Mouse (Mus musculus) spleen, adult 2 months (tissue): ENCODE results near the gene Cygb. TPM values are rescaled to one million over a fixed set of nuclear protein-coding genes. Genes with fewer than 3 reads are reported as not detected.
"Not testable (repeated sequence)": the region's sequence is repeated elsewhere in the genome, so short reads cannot be mapped to it uniquely, and the experiment has no call there.

ENCODE experiments used
- DNase-seq, 2 experiments: peaks; one replicate each; pipeline versions ENCODE4 v3.0.0 to v3.0.0-alpha.2; 2012 to 2021; ENCODE audit warnings: low spot score in 2 of 2, low read depth in 1 of 2
- H3K27ac ChIP-seq: fragments of 200-500 bp; 2 replicates; pipeline ENCODE4 v1.5.1; 2012; ENCODE audit warnings: low read length, inconsistent platforms; ENCODE audit not compliant: insufficient read depth
- H3K27me3 ChIP-seq: fragments of 200-500 bp; 2 replicates; pipeline ENCODE4 v1.6.1; 2012; ENCODE audit warnings: mild to moderate bottlenecking, moderate library complexity, low read length, inconsistent platforms; ENCODE audit not compliant: control insufficient read depth, insufficient read depth
- H3K36me3 ChIP-seq: fragments of 200-500 bp; 2 replicates; pipeline ENCODE4 v1.6.1; 2012; ENCODE audit warnings: mild to moderate bottlenecking, low read length, inconsistent platforms; ENCODE audit not compliant: control insufficient read depth, insufficient read depth
- H3K4me1 ChIP-seq: fragments of 200-500 bp; 2 replicates; pipeline ENCODE4 v1.6.1; 2011; ENCODE audit warnings: inconsistent platforms; ENCODE audit not compliant: control insufficient read depth, insufficient read depth, insufficient read length
- H3K4me3 ChIP-seq: fragments of 200-500 bp; 2 replicates; pipeline ENCODE4 v1.5.1; 2011; ENCODE audit warnings: mild to moderate bottlenecking, inconsistent platforms; ENCODE audit not compliant: insufficient read depth, insufficient read length; ENCODE audit errors: extremely low read depth
- CTCF ChIP-seq: fragments of 200-500 bp; IDR thresholded peaks from 2 replicates; pipeline ENCODE4 v1.5.1; 2011; ENCODE audit warnings: mild to moderate bottlenecking, inconsistent platforms; ENCODE audit not compliant: insufficient read depth, insufficient read length, insufficient replicate concordance; ENCODE audit errors: extremely low read depth
- POLR2A ChIP-seq: fragments of 200-500 bp; IDR thresholded peaks from 2 replicates; pipeline ENCODE4 v1.6.1; 2011; ENCODE audit warnings: low read depth, low read length, inconsistent platforms
- WGBS: fragments of 180-500 bp; shearing (Covaris S2); methylation state at CpG from one replicate; pipeline ENCODE4 v1.1.7; 2018; 5-methylcytosine and 5-hydroxymethylcytosine counted together
- polyA plus RNA-seq: library from polyadenylated mRNA; depleted of rRNA; stranded (reverse); fragments of >200 nt; gene quantifications from 2 replicates; pipeline ENCODE4 v1.2.3, GENCODE M21; 2012

The Cygb gene
- polyA plus RNA-seq, 1 experiment: 14.2 TPM

- no peak for TF ChIP-seq POLR2A
- TF ChIP-seq CTCF: no peak
- Histone ChIP-seq H3K36me3 (peaks cover 10% of the 10 kb centered on the region), H3K27me3 (no peaks in the 10 kb centered on the region), H3K27ac (no peak overlapping the region), H3K4me3 (no peak overlapping the region), H3K4me1 (no peaks in the 10 kb centered on the region)
- no peak for DNase-seq
- 78% methylated on average over 4 of the region's 4 CpGs for whole genome bisulfite sequencing
Measured at GRCm38 (mm10) chr11:116681147-116681546, 27.0 kb upstream of the Cygb start.

DNA sequence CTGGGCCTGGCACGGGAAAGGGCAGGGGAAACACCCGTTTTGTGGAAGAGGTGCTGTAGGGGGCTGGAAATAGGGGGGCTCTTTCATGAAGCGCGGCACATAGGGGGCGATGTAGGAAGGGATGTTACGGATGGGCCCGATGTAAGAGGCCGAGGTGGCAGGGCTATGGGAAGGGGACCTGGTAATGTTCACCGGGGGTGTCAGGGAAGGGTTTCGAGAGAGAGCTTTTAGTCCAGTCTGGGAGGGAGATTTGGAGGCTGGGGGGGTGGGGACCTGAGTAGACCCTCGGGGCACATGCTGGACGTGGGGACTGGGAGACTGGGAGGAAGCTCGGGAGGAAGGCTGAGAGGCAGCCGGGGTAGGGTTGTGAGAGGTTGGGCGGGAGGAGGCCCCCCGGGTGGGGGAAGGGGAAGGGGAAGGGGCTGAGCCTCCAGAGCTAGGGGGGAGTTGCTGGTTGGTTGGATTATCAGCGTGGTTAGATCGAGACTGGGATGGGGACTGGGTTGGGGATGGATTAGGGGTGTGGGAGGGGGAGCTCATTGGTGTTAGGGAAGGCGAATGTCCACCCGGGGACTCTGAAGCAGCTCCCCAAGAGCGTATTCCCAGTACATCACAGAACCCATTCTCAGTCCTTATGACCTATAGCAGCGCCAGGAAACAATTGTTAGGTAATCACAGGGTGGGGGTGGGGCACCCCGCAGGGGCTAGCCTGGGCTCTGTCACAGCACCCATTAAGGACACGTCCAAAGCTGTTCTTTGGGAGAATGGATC lies 26.4 kb upstream of the Cygb start:
- no peak for TF ChIP-seq CTCF
- no peak for TF ChIP-seq POLR2A
- no peak overlapping the region for H3K27ac ChIP-seq
- no peaks in the 10 kb centered on the region for H3K4me1 ChIP-seq
- H3K27me3 ChIP-seq: no peaks in the 10 kb centered on the region
- WGBS: 81% methylated on average over 24 of the region's 24 CpGs
- no peak for DNase-seq
- H3K36me3 ChIP-seq: peaks cover 14% of the 10 kb centered on the region
- no peak overlapping the region for H3K4me3 ChIP-seq

DNA sequence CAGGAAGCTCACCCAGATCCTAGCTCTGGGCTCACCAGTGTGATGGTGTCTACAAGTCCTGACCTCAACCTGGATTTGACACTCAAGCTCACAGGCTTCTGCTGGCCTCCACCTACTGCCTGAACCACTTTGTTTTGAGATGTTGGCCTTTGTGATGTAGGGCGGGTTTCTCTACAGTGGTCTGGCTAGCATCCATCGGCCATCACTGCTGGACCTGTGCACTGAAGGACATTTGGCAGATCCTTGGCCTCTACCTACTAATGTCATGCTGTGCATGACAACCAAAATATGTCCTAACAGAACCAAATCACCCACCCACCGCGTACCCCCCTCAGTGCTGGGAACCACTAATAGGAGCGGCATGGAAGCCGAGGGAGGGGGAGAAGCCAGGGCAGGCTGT lies 25.0 kb upstream of the Cygb start:
- no peak for TF ChIP-seq CTCF
- no peaks in the 10 kb centered on the region for H3K27me3 ChIP-seq
- DNase-seq: no peak
- peaks cover 25% of the 10 kb centered on the region for H3K36me3 ChIP-seq
- no peak overlapping the region for H3K4me3 ChIP-seq
- no peaks in the 10 kb centered on the region for H3K4me1 ChIP-seq
- no peak overlapping the region for H3K27ac ChIP-seq
- WGBS: 93% methylated on average over 6 of the region's 6 CpGs

GRCm38 (mm10) chr11:116677711-116678441 lies 23.8 kb upstream of the Cygb start:
- no peak for DNase-seq
- no peaks in the 10 kb centered on the region for H3K4me1 ChIP-seq
- H3K27ac ChIP-seq: no peak overlapping the region
- H3K4me3 ChIP-seq: no peak overlapping the region
- no peak for TF ChIP-seq CTCF
- no peak for TF ChIP-seq POLR2A
- H3K36me3 ChIP-seq: peaks cover 35% of the 10 kb centered on the region
- WGBS: 81% methylated on average over 8 of the region's 8 CpGs
- H3K27me3 ChIP-seq: no peaks in the 10 kb centered on the region

DNA sequence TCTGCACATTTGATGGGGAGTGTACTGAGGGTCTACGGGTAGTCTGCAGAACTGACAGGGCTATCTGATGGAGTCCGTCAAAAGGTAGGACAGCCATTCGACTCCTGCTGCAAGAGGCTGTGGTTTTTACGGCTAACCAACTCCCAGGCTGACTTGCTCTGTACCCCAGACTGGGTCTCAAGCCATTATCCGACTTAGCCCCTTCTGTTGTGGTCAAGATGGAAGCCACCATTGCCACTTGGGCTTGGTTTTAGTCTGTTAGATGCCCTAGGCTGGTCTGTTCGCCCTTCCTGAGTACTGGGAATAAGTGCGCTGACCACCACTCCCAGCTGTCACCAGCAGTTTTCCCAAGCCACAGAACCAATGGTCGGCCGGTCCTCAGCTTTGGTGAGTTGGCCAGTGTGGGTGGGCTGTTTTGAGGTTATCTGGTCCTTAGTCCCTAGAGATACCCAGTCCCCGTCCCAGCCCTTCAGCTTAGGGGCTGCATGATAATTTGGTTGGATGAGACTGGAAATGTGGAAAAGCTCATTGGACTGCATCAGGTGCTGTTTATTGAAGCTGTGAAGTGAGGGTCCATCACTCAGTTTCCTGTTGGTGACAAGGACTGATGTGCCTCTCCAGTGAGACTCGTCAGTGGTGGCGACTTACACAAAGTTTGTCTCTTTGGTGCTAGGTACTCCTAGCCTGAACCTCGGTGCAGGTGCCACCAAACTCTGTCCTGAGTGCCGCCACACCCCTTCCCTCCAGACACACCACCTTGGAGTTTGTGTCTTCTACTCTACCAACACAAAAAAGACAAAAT lies 22.3 kb upstream of the Cygb start:
- 92% methylated on average over 14 of the region's 14 CpGs for WGBS
- no peaks in the 10 kb centered on the region for H3K4me1 ChIP-seq
- no peak for DNase-seq
- H3K36me3 ChIP-seq: peaks cover 35% of the 10 kb centered on the region
- H3K27me3 ChIP-seq: no peaks in the 10 kb centered on the region
- no peak overlapping the region for H3K27ac ChIP-seq
- H3K4me3 ChIP-seq: no peak overlapping the region
- TF ChIP-seq POLR2A: no peak
- TF ChIP-seq CTCF: no peak

GRCm38 (mm10) chr11:116675429-116675828 lies 21.3 kb upstream of the Cygb start:
- H3K36me3 ChIP-seq: peaks cover 35% of the 10 kb centered on the region
- not testable (repeated sequence) for H3K4me1 ChIP-seq, H3K27me3 ChIP-seq, DNase-seq, H3K4me3 ChIP-seq, H3K27ac ChIP-seq
- WGBS: 76% methylated on average over 6 of the region's 6 CpGs
